Mouse (Mus musculus): Measurements from ENCODE around the gene Tpp2. TPM values are rescaled to one million over a fixed set of nuclear protein-coding genes. Genes with fewer than 3 reads are reported as not detected.

Tpp2 gene
- polyA plus RNA-seq, 1 experiment from 2014 or later, result 56.0 TPM

- Histone ChIP-seq H3K4me2 (no peak overlapping the region), H3K9me3 (replicated peaks) (no peaks in the 10 kb centered on the region), H3K4me3 (no peak overlapping the region), H3K4me1 (replicated peaks) (peaks cover 7% of the 10 kb centered on the region), H3K36me3 (peaks cover 18% of the 10 kb centered on the region), H3K9ac (no peak overlapping the region), H3K27ac (ENCODE audit: poor library complexity, severe bottlenecking) (no peak overlapping the region), H3K27me3 (replicated peaks) (no peaks in the 10 kb centered on the region)
- WGBS, result 86% methylated on average over 1 of the region's 1 CpGs
- ATAC-seq (ENCODE audit: insufficient number of reproducible peaks, low FRiP score), result no peak
Measured at GRCm38 (mm10) chr1:43939310-43939709, 5.9 kb downstream of the Tpp2 start.

DNA sequence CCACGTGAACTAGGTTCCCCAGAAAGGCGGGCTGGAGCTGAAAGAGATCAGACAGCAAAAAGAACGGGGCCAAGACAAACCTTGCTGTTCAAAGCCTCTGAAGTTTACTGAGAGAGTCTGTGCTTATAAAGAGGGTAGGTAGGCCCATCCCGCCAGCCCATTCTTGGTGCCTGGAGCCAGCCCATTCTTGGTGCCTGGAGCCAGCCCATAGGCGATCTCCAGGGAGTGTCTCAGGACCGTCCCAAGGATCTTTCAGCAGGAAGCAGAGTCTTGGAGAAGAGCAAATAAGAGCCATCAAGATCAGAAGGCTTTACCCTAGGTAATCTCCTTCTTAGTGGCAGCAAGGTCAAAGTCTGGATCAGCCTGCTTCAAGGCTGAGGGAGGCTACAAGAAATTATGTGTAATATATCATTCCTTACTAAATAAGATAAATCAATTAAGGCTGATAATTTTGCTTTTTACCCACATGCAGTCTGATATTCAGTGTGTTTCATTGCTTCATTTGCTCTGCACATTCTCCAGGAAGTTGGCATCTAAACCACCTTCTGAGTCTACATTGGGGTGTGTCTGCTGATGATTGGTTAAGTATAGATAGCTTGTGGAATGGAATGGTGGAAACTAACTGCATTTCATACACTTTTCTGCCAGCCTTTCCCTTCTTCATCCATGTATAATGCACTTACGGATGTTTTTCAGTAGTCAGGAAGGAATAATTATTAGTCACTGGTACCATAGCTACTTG is 8.2 kb downstream of the Tpp2 start:
- 93% methylated on average over 7 of the region's 7 CpGs for WGBS
- no peak for ATAC-seq (ENCODE audit: insufficient number of reproducible peaks, low FRiP score)

DNA sequence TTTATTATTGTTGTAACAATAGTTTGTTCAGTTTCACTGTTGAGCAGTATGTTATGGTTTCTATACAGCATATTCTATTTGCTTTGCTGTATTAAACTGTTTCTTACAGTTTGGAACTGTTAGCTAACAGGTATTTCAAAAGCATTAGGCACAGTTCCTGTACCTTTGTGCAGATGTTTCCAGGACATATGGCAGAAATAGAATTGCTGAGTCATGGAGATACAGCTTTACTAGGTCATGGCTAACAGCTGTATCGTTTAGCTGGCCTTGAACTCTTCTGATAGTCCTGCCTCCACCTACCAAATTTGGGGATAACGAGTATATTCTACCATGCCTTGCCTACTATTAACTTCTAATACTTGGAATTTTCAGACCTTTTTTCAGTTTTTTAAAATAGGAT is 9.4 kb downstream of the Tpp2 start:
- H3K9me3 ChIP-seq (replicated peaks), result no peaks in the 10 kb centered on the region
- H3K4me2 ChIP-seq, result no peak overlapping the region
- WGBS, result 85% methylated on average over 2 of the region's 2 CpGs
- no peaks in the 10 kb centered on the region; the same call in 1 of the 2 replicates for H3K4me1 ChIP-seq (replicated peaks)
- no peak overlapping the region for H3K27ac ChIP-seq (ENCODE audit: poor library complexity, severe bottlenecking)
- no peak overlapping the region for H3K9ac ChIP-seq
- H3K36me3 ChIP-seq, result peaks cover 23% of the 10 kb centered on the region
- peak; percentile 68; the same call in 1 of the 2 replicates for ATAC-seq (ENCODE audit: insufficient number of reproducible peaks, low FRiP score)
- H3K4me3 ChIP-seq, result no peak overlapping the region
- no peaks in the 10 kb centered on the region for H3K27me3 ChIP-seq (replicated peaks)

More for the DNA sequence above, 8.2 kb downstream of the Tpp2 start:
- peaks cover 1% of the 10 kb centered on the region for H3K4me1 ChIP-seq (replicated peaks)
- no peaks in the 10 kb centered on the region for H3K9me3 ChIP-seq (replicated peaks)
- no peak overlapping the region for H3K9ac ChIP-seq
- peaks cover 23% of the 10 kb centered on the region for H3K36me3 ChIP-seq
- H3K27me3 ChIP-seq (replicated peaks), result no peaks in the 10 kb centered on the region
- no peak overlapping the region for H3K4me3 ChIP-seq
- no peak overlapping the region for H3K27ac ChIP-seq (ENCODE audit: poor library complexity, severe bottlenecking)
- no peak overlapping the region for H3K4me2 ChIP-seq

DNA sequence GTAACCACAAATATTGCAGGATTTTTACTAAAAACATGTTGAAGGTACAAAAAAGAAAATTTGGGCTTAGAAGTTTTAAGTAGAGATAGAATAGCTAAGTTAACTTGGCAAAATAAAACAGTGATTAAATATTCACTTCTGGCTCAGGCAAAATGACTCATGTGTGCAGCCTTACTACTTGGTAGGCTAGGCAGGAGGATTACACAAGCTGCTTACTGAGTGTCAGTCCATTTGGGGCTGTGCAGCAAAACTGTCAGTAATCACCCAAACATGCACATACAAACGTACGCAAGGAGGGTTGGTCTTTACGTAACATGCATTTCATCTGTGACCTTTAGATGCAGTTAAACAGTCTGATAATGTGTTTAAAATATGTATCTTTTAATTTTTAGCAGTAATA is 20.2 kb downstream of the Tpp2 start:
- H3K27me3 ChIP-seq (replicated peaks), result no peaks in the 10 kb centered on the region
- H3K9ac ChIP-seq, result no peak overlapping the region
- H3K4me2 ChIP-seq, result no peak overlapping the region
- 95% methylated on average over 3 of the region's 3 CpGs for WGBS
- H3K4me3 ChIP-seq, result no peak overlapping the region
- no peaks in the 10 kb centered on the region for H3K4me1 ChIP-seq (replicated peaks)
- H3K27ac ChIP-seq (ENCODE audit: poor library complexity, severe bottlenecking), result no peak overlapping the region
- ATAC-seq (ENCODE audit: insufficient number of reproducible peaks, low FRiP score), result no peak
- H3K36me3 ChIP-seq, result peaks cover 34% of the 10 kb centered on the region
- no peaks in the 10 kb centered on the region for H3K9me3 ChIP-seq (replicated peaks)

- ATAC-seq (ENCODE audit: insufficient number of reproducible peaks, low FRiP score), result no peak
- H3K4me2 ChIP-seq, result no peak overlapping the region
- no peaks in the 10 kb centered on the region for H3K9me3 ChIP-seq (replicated peaks)
- H3K36me3 ChIP-seq, result peaks cover 40% of the 10 kb centered on the region
- no peak overlapping the region for H3K9ac ChIP-seq
- no peaks in the 10 kb centered on the region for H3K4me1 ChIP-seq (replicated peaks)
- H3K27ac ChIP-seq (ENCODE audit: poor library complexity, severe bottlenecking), result no peak overlapping the region
- WGBS, result 96% methylated on average over 4 of the region's 4 CpGs
- H3K27me3 ChIP-seq (replicated peaks), result no peaks in the 10 kb centered on the region
- H3K4me3 ChIP-seq, result no peak overlapping the region
Measured at GRCm38 (mm10) chr1:43964381-43964780, 30.9 kb downstream of the Tpp2 start.

GRCm38 (mm10) chr1:43966756-43967155 is 33.3 kb downstream of the Tpp2 start:
- peaks cover 44% of the 10 kb centered on the region for H3K36me3 ChIP-seq

DNA sequence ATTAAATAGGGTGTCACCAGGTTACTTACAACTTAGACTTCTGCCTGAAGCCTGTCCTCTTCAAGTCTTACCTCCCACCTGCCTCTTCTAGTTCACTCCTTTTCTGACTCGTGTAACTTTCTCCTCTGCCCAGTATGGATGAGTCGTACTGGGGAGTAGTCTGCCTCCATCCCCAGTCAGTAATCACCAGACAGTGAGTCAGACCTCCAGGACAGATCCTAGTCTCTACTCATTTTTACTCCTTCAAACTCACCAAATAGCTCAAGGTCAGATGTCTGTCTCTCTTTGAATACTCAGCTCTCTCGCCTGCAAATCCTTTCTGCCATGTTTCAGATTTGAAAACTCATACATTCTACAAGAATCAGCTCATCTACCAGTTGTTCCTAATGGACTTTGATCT is 35.9 kb downstream of the Tpp2 start:
- no peak overlapping the region for H3K4me3 ChIP-seq
- no peak overlapping the region for H3K9ac ChIP-seq
- no peak overlapping the region for H3K4me2 ChIP-seq
- 74% methylated on average over 3 of the region's 3 CpGs for WGBS
- no peak overlapping the region for H3K27ac ChIP-seq (ENCODE audit: poor library complexity, severe bottlenecking)
- ATAC-seq (ENCODE audit: insufficient number of reproducible peaks, low FRiP score), result no peak
- H3K4me1 ChIP-seq (replicated peaks), result no peaks in the 10 kb centered on the region
- peaks cover 49% of the 10 kb centered on the region for H3K36me3 ChIP-seq
- no peaks in the 10 kb centered on the region for H3K9me3 ChIP-seq (replicated peaks)
- no peaks in the 10 kb centered on the region for H3K27me3 ChIP-seq (replicated peaks)

More at GRCm38 (mm10) chr1:43966756-43967155, 33.3 kb downstream of the Tpp2 start:
- Histone ChIP-seq H3K4me3 (no peak overlapping the region), H3K27me3 (replicated peaks) (no peaks in the 10 kb centered on the region), H3K4me2 (no peak overlapping the region), H3K9ac (no peak overlapping the region), H3K27ac (ENCODE audit: poor library complexity, severe bottlenecking) (no peak overlapping the region), H3K9me3 (replicated peaks) (no peaks in the 10 kb centered on the region), H3K4me1 (replicated peaks) (no peaks in the 10 kb centered on the region)
- WGBS, result 83% methylated on average over 4 of the region's 4 CpGs
- ATAC-seq (ENCODE audit: insufficient number of reproducible peaks, low FRiP score), result no peak

GRCm38 (mm10) chr1:43971089-43971488 is 37.6 kb downstream of the Tpp2 start:
- Histone ChIP-seq H3K4me3 (no peak overlapping the region), H3K9me3 (replicated peaks) (no peaks in the 10 kb centered on the region), H3K27me3 (replicated peaks) (no peaks in the 10 kb centered on the region), H3K4me1 (replicated peaks) (no peaks in the 10 kb centered on the region), H3K27ac (ENCODE audit: poor library complexity, severe bottlenecking) (no peak overlapping the region), H3K4me2 (no peak overlapping the region), H3K9ac (no peak overlapping the region), H3K36me3 (peaks cover 41% of the 10 kb centered on the region)
- 69% methylated on average over 3 of the region's 3 CpGs for WGBS
- ATAC-seq (ENCODE audit: insufficient number of reproducible peaks, low FRiP score), result no peak

- ATAC-seq (ENCODE audit: insufficient number of reproducible peaks, low FRiP score), result no peak
- 93% methylated on average over 4 of the region's 4 CpGs for WGBS
- Histone ChIP-seq H3K4me2 (no peak overlapping the region), H3K4me1 (replicated peaks) (no peaks in the 10 kb centered on the region), H3K9me3 (replicated peaks) (no peaks in the 10 kb centered on the region), H3K27me3 (replicated peaks) (no peaks in the 10 kb centered on the region), H3K4me3 (no peak overlapping the region), H3K36me3 (peaks cover 52% of the 10 kb centered on the region), H3K9ac (no peak overlapping the region), H3K27ac (ENCODE audit: poor library complexity, severe bottlenecking) (no peak overlapping the region)
Measured at GRCm38 (mm10) chr1:43996914-43997589, 63.6 kb downstream of the Tpp2 start.

DNA sequence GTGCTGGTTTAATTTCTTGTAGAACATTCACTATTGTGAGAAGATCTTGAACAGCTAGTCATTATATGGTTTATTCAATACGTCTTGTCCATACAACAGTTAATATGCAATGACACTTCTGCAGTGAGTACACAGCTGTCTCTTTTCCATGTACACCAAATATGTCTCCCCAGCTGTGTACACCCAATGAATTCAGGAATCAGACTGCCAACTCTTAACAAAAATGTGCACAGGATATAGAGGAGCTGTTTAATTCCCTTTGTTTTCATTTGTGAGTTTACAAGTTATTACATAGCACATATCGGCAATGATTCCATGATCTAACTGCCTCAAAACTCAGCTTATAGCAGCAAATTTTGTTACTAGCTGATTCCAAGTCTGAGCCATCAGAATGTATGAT is 71.1 kb downstream of the Tpp2 start:
- H3K4me1 ChIP-seq (replicated peaks), result no peaks in the 10 kb centered on the region
- ATAC-seq (ENCODE audit: insufficient number of reproducible peaks, low FRiP score), result no peak
- H3K9me3 ChIP-seq (replicated peaks), result no peaks in the 10 kb centered on the region
- no peak overlapping the region for H3K4me2 ChIP-seq
- no peak overlapping the region for H3K27ac ChIP-seq (ENCODE audit: poor library complexity, severe bottlenecking)
- no peaks in the 10 kb centered on the region for H3K27me3 ChIP-seq (replicated peaks)
- H3K36me3 ChIP-seq, result peaks cover 43% of the 10 kb centered on the region
- H3K4me3 ChIP-seq, result no peak overlapping the region
- no peak overlapping the region for H3K9ac ChIP-seq
- 95% methylated on average over 2 of the region's 2 CpGs for WGBS

GRCm38 (mm10) chr1:44015556-44015955 is 82.1 kb downstream of the Tpp2 start:
- WGBS, result 73% methylated on average over 2 of the region's 2 CpGs
- no peaks in the 10 kb centered on the region for H3K4me1 ChIP-seq (replicated peaks)
- H3K27me3 ChIP-seq (replicated peaks), result no peaks in the 10 kb centered on the region
- H3K4me2 ChIP-seq, result no peak overlapping the region
- H3K4me3 ChIP-seq, result no peak overlapping the region
- ATAC-seq (ENCODE audit: insufficient number of reproducible peaks, low FRiP score), result no peak
- no peak overlapping the region for H3K27ac ChIP-seq (ENCODE audit: poor library complexity, severe bottlenecking)
- no peaks in the 10 kb centered on the region for H3K36me3 ChIP-seq
- H3K9ac ChIP-seq, result no peak overlapping the region
- no peaks in the 10 kb centered on the region for H3K9me3 ChIP-seq (replicated peaks)

All from heart, embryonic 12.5 days (tissue).